Mouse (Mus musculus): Measurements from ENCODE around the gene Tmem176a. TPM values are rescaled to one million over a fixed set of nuclear protein-coding genes. Genes with fewer than 3 reads are reported as not detected.
"Not testable (repeated sequence)": the region's sequence is repeated elsewhere in the genome, so short reads cannot be mapped to it uniquely, and the experiment has no call there.

The Tmem176a gene
- total and polyA plus RNA-seq, 3 experiments, result not detected

DNA sequence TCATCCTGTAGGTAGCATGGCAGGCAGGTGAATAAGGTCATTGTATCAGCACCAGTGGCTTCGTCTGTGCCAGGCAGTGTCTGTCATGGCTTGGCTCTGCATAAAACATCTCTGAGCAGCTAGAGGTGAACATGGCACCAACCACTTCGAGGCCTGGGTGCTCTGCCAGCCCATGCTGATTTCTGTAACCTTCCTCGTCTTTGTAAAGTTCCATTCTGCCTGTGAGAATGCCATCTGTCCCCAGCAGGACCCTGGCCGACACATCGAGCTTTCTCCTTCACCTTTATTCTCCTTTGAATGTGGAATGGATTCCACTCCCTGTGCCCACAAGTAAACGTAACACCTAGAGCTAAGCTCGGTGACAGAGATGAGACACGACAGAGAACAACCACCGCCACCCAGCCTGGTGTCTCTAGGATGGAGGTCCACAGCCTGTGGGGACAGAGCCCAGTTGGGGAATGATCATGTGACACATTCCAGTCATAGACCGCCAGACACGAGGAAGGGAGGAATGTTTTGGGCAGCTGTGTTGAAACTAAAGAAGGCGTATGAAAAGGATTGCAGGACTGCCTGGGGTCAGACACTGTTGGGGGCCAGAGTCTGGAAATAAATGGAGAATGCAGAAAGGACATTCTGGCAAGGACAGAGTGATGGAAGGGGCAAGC is 21.0 kb downstream of the Tmem176a start:
- no peak for DNase-seq (ENCODE audit: low spot score)
- TF ChIP-seq GATA1 (IDR thresholded peaks at IDR 0.05; ENCODE audit: borderline replicate concordance, low read length) (no peak), GATA2 (IDR thresholded peaks at IDR 0.05; ENCODE audit: borderline replicate concordance, low read depth, low read length) (no peak), CTCF (IDR thresholded peaks at IDR 0.05; ENCODE audit: low read depth, low read length) (no peak), TAL1 (conservative IDR thresholded peaks at IDR 0.05; ENCODE audit: low read depth, low read length) (no peak), POLR2AphosphoS5 (IDR thresholded peaks at IDR 0.05; ENCODE audit: insufficient replicate concordance, low read depth, low read length) (no peak)
- no peaks in the 10 kb centered on the region for H3K36me3 ChIP-seq (replicated peaks)
- H3K4me3 ChIP-seq (ENCODE audit: low read depth, low read length), result no peak overlapping the region
- no peaks in the 10 kb centered on the region for H3K9me3 ChIP-seq (replicated peaks)
- no peak for ATAC-seq (ENCODE audit: extremely low read depth, insufficient number of reproducible peaks, low FRiP score, poor library complexity, severe bottlenecking)
- no peaks in the 10 kb centered on the region for H3K4me1 ChIP-seq (ENCODE audit: insufficient read depth, low read depth, low read length)
- H3K27me3 ChIP-seq (ENCODE audit: insufficient read depth, low read length), result no peaks in the 10 kb centered on the region

DNA sequence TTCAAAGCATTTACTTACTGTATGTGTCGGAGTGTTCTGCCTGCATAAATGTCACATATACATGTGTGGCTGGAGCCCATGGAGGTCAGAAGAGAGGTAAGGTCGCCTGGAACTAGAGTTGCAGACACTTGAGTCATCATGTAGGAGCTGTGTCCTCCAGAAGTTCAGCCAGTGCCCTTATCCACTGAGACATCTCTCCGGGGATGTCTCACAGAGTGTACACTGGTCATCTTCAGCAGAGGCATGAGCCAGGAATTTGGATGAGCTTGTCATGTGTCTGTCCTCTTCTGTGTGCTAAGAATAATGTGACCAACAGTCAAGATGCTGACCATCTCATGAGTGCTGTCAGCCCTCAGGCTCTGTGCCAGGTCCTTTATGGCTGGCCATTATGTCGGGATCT is 22.1 kb downstream of the Tmem176a start:
- no peak for ATAC-seq (ENCODE audit: extremely low read depth, insufficient number of reproducible peaks, low FRiP score, poor library complexity, severe bottlenecking)
- TF ChIP-seq GATA1 (IDR thresholded peaks at IDR 0.05; ENCODE audit: borderline replicate concordance, low read length) (no peak), POLR2AphosphoS5 (IDR thresholded peaks at IDR 0.05; ENCODE audit: insufficient replicate concordance, low read depth, low read length) (no peak), CTCF (IDR thresholded peaks at IDR 0.05; ENCODE audit: low read depth, low read length) (no peak), GATA2 (IDR thresholded peaks at IDR 0.05; ENCODE audit: borderline replicate concordance, low read depth, low read length) (no peak), TAL1 (conservative IDR thresholded peaks at IDR 0.05; ENCODE audit: low read depth, low read length) (no peak)
- Histone ChIP-seq H3K4me1 (ENCODE audit: insufficient read depth, low read depth, low read length) (no peaks in the 10 kb centered on the region), H3K4me3 (ENCODE audit: low read depth, low read length) (no peak overlapping the region), H3K27me3 (ENCODE audit: insufficient read depth, low read length) (peaks cover 3% of the 10 kb centered on the region; the same call in 1 of the 2 replicates), H3K9me3 (replicated peaks) (no peaks in the 10 kb centered on the region), H3K36me3 (replicated peaks) (no peaks in the 10 kb centered on the region)
- no peak for DNase-seq (ENCODE audit: low spot score)

DNA sequence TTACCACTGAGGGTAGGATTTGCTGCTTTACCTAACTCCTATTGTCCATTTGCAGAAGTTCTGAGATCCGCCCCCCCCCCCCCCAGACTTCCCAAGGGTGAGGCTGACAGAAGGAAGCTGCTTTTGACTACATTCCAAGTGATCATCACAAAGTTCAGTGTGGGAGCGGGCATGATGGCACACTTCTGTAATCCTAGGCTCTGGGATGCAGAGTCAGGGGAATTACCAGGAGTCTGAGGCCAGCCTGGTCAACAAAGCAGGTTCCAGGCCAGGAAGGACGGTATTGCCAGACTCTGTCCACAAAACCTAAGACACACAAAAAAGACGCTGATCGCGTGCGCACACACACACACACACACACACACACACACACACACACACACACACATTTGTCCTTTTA is 22.8 kb downstream of the Tmem176a start:
- no peak for ATAC-seq (ENCODE audit: extremely low read depth, insufficient number of reproducible peaks, low FRiP score, poor library complexity, severe bottlenecking)
- no peak for DNase-seq (ENCODE audit: low spot score)
- no peaks in the 10 kb centered on the region for H3K4me1 ChIP-seq (ENCODE audit: insufficient read depth, low read depth, low read length)

DNA sequence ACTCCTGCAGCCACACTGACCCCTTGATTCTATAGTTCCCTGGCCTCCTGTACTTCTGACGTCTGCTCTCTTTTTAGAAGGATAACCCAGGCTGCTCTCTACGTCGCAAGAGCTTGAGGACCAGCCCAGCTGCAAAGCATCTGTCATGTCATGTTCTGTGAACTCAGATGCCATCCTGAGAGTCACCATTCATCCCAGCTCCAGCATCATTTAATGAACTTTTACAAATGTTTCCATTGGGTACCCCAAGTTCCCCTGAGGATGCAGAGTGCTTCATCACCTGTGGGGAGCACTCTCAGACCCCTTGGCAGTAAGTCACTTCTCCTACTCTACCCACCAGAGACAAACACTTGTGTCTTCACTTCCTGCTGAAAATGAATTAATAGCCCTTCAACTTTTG is 23.5 kb downstream of the Tmem176a start:
- no peak for DNase-seq (ENCODE audit: low spot score)
- no peak for ATAC-seq (ENCODE audit: extremely low read depth, insufficient number of reproducible peaks, low FRiP score, poor library complexity, severe bottlenecking)
- H3K4me3 ChIP-seq (ENCODE audit: low read depth, low read length), result no peak overlapping the region
- no peaks in the 10 kb centered on the region for H3K9me3 ChIP-seq (replicated peaks)
- H3K4me1 ChIP-seq (ENCODE audit: insufficient read depth, low read depth, low read length), result no peaks in the 10 kb centered on the region
- H3K36me3 ChIP-seq (replicated peaks), result no peaks in the 10 kb centered on the region
- TF ChIP-seq TAL1 (conservative IDR thresholded peaks at IDR 0.05; ENCODE audit: low read depth, low read length), result no peak
- no peak for TF ChIP-seq CTCF (IDR thresholded peaks at IDR 0.05; ENCODE audit: low read depth, low read length)
- no peak for TF ChIP-seq GATA2 (IDR thresholded peaks at IDR 0.05; ENCODE audit: borderline replicate concordance, low read depth, low read length)
- no peak for TF ChIP-seq POLR2AphosphoS5 (IDR thresholded peaks at IDR 0.05; ENCODE audit: insufficient replicate concordance, low read depth, low read length)
- TF ChIP-seq GATA1 (IDR thresholded peaks at IDR 0.05; ENCODE audit: borderline replicate concordance, low read length), result no peak
- H3K27me3 ChIP-seq (ENCODE audit: insufficient read depth, low read length), result peaks cover 3% of the 10 kb centered on the region; the same call in 1 of the 2 replicates

More for the DNA sequence above, 22.8 kb downstream of the Tmem176a start:
- peaks cover 3% of the 10 kb centered on the region; the same call in 1 of the 2 replicates for H3K27me3 ChIP-seq (ENCODE audit: insufficient read depth, low read length)
- H3K9me3 ChIP-seq (replicated peaks), result no peaks in the 10 kb centered on the region
- H3K4me3 ChIP-seq (ENCODE audit: low read depth, low read length), result no peak overlapping the region
- no peak for TF ChIP-seq POLR2AphosphoS5 (IDR thresholded peaks at IDR 0.05; ENCODE audit: insufficient replicate concordance, low read depth, low read length)
- TF ChIP-seq CTCF (IDR thresholded peaks at IDR 0.05; ENCODE audit: low read depth, low read length), result no peak
- no peaks in the 10 kb centered on the region for H3K36me3 ChIP-seq (replicated peaks)

DNA sequence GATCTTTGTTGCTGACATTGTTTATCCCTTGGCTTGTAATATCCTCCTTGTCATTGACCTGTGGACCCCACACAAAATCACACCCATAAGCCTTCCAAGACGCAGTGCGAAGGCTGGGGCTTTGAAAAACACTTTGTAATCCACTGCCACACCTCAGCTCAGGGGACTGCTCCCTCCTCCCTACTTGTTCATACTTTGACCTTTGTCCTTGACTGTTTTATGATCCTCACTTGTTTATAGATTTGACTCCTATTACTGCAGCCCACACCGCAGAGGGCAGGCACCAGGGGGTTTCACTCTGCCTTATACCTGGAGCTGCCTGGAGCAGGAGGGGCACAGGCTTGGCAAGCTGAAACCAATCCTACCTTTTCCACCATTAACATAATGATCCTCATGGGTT is 24.0 kb downstream of the Tmem176a start:
- Histone ChIP-seq H3K9me3 (replicated peaks) (no peaks in the 10 kb centered on the region), H3K4me1 (ENCODE audit: insufficient read depth, low read depth, low read length) (no peaks in the 10 kb centered on the region), H3K27me3 (ENCODE audit: insufficient read depth, low read length) (peaks cover 3% of the 10 kb centered on the region; the same call in 1 of the 2 replicates), H3K36me3 (replicated peaks) (no peaks in the 10 kb centered on the region), H3K4me3 (ENCODE audit: low read depth, low read length) (no peak overlapping the region)
- ATAC-seq (ENCODE audit: extremely low read depth, insufficient number of reproducible peaks, low FRiP score, poor library complexity, severe bottlenecking) (no peak), DNase-seq (ENCODE audit: low spot score) (no peak)
- TF ChIP-seq TAL1 (conservative IDR thresholded peaks at IDR 0.05; ENCODE audit: low read depth, low read length), result no peak
- no peak for TF ChIP-seq POLR2AphosphoS5 (IDR thresholded peaks at IDR 0.05; ENCODE audit: insufficient replicate concordance, low read depth, low read length)
- TF ChIP-seq GATA1 (IDR thresholded peaks at IDR 0.05; ENCODE audit: borderline replicate concordance, low read length), result no peak
- TF ChIP-seq CTCF (IDR thresholded peaks at IDR 0.05; ENCODE audit: low read depth, low read length), result no peak
- no peak for TF ChIP-seq GATA2 (IDR thresholded peaks at IDR 0.05; ENCODE audit: borderline replicate concordance, low read depth, low read length)

DNA sequence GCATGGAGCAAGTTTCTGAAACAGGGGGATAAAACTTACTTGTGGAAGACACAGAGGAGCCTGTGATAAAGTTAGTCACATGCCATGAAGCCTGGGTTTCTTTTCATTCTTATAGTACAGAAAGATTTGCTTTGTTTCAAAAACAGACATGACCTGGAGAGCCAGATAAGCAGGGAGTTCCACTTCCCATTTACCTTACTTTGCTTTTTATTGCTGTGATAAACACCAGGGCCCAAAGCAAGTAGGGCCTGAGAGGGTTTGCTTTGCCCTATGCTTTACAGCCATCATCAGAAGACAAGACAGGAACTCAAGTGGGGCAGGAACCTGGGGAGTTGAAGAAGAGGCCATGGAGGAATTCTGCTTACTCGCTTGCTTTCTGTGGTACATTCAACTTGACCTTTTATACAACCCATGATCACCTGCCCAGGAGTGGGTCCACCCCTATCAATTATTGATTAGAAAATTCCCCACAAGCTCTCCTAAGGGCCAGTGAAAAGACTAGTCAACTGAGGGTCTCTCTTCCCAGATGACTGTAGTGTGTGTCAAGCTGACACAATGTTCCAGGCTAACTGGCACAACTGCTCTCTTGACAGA is 24.5 kb downstream of the Tmem176a start:
- Histone ChIP-seq H3K36me3 (replicated peaks) (no peaks in the 10 kb centered on the region), H3K4me1 (ENCODE audit: insufficient read depth, low read depth, low read length) (no peaks in the 10 kb centered on the region), H3K4me3 (ENCODE audit: low read depth, low read length) (no peak overlapping the region), H3K27me3 (ENCODE audit: insufficient read depth, low read length) (peaks cover 3% of the 10 kb centered on the region; the same call in 1 of the 2 replicates), H3K9me3 (replicated peaks) (no peaks in the 10 kb centered on the region)
- no peak for ATAC-seq (ENCODE audit: extremely low read depth, insufficient number of reproducible peaks, low FRiP score, poor library complexity, severe bottlenecking)
- no peak for TF ChIP-seq CTCF (IDR thresholded peaks at IDR 0.05; ENCODE audit: low read depth, low read length)
- TF ChIP-seq POLR2AphosphoS5 (IDR thresholded peaks at IDR 0.05; ENCODE audit: insufficient replicate concordance, low read depth, low read length), result no peak
- TF ChIP-seq GATA2 (IDR thresholded peaks at IDR 0.05; ENCODE audit: borderline replicate concordance, low read depth, low read length), result no peak
- TF ChIP-seq GATA1 (IDR thresholded peaks at IDR 0.05; ENCODE audit: borderline replicate concordance, low read length), result no peak
- TF ChIP-seq TAL1 (conservative IDR thresholded peaks at IDR 0.05; ENCODE audit: low read depth, low read length), result no peak
- DNase-seq (ENCODE audit: low spot score), result no peak

DNA sequence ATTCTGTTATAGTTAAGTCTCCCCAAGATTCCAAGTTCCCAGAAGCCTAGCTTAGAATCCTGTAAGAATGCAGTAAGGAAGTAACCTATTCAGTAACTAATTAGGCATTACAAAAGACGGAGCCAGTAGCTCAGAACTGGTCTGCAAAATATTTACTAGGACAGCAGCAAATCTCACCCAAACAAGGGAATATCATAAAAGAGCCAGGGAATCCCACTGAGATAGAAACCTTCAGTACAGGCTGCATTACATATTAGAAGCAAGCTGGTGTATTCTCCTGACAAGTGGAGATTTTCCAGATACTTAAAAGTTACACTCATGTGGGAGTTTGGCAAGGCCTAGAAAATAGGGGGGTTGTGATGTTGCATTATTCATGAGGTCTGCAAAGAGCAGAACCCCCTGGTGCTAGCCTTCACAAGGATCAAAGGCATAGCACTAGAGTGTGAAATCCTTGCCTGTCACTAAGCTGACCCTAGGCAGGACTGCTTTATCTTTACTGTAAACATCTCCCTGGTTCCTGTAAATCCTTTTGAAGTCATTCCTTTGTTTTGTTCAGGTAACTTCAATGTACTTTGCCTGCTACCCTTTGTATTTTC is 25.7 kb downstream of the Tmem176a start:
- not testable (repeated sequence) for H3K9me3 ChIP-seq (replicated peaks); DNase-seq (ENCODE audit: low spot score); ATAC-seq (ENCODE audit: extremely low read depth, insufficient number of reproducible peaks, low FRiP score, poor library complexity, severe bottlenecking); H3K4me3 ChIP-seq (ENCODE audit: low read depth, low read length); H3K4me1 ChIP-seq (ENCODE audit: insufficient read depth, low read depth, low read length); H3K27me3 ChIP-seq (ENCODE audit: insufficient read depth, low read length); H3K36me3 ChIP-seq (replicated peaks)

Data from G1E (cell line).